Mouse (Mus musculus): Measurements from ENCODE around the gene Zc3h8. TPM values are rescaled to one million over a fixed set of nuclear protein-coding genes. Genes with fewer than 3 reads are reported as not detected.

Gene Zc3h8
- total RNA-seq (2014; rRNA removed): 3.5 and 5.0 TPM in 2 replicates
- 14.7 and 15.5 TPM in 2 replicates for polyA plus RNA-seq (2015; fragmentation: Nextera tagmentation; extraction: Ambion mirVana)

- Histone ChIP-seq H3K4me2 (ENCODE audit: low read depth, low read length, poor library complexity, severe bottlenecking) (peak within 1 kb of the TSS; percentile 74), H3K36me3 (ENCODE audit: insufficient read depth, low read length) (0 out of 2 replicates have a peak, but pooled peaks cover 3% of the 10 kb centered on the region), H3K4me3 (ENCODE audit: low read depth, low read length) (peak within 1 kb of the TSS; percentile 85), H3K9ac (replicated peaks; ENCODE audit: low read length, poor library complexity, severe bottlenecking) (peak within 1 kb of the TSS; percentile 81), H3K4me1 (ENCODE audit: insufficient read depth, low read length) (no peaks in the 10 kb centered on the region), H3K9me3 (ENCODE audit: low read length) (no peaks in the 10 kb centered on the region), H3K27me3 (ENCODE audit: insufficient read depth, low read length) (no peaks in the 10 kb centered on the region), H3K27ac (ENCODE audit: low read depth, low read length) (peak within 1 kb of the TSS; percentile 83)
- no peak for TF ChIP-seq CTCF (IDR thresholded peaks at IDR 0.05)
- peak; percentile 98 for DNase-seq (ENCODE audit: low spot score)
- WGBS: 2% methylated on average over 65 of the region's 65 CpGs
- peak; percentile 94 for ATAC-seq (ENCODE audit: low FRiP score)
Measured at GRCm38 (mm10) chr2:128943538-128944528, at the start of gene Zc3h8. Gene Zc3h8, minus strand, starts transcription at chr2:128944077.

DNA sequence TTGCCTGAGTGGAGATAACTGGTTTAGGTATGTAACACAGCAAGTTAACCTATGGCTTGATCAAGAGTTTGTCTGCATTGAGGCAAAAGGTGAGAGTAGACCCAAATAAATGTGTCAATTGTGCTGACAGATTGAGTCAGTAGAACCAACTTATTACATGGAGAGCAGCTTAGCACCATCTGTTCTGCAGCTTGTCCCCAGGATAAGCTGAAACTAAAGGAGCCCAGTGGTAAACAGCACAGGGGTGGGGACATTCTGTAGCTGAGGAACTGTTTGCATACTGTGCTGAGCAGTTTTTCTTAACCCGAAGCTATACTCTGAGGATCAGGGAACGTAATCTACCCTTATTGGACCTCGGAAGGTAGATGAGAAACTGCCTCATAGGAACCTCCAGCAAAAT, 40.9 kb upstream of the Zc3h8 start:
- H3K4me1 ChIP-seq (ENCODE audit: insufficient read depth, low read length): no peaks in the 10 kb centered on the region
- WGBS: 86% methylated on average over 3 of the region's 3 CpGs
- DNase-seq (ENCODE audit: low spot score): no peak
- no peak for TF ChIP-seq CTCF (IDR thresholded peaks at IDR 0.05)
- H3K27me3 ChIP-seq (ENCODE audit: insufficient read depth, low read length): no peaks in the 10 kb centered on the region
- no peak for ATAC-seq (ENCODE audit: low FRiP score)
- H3K27ac ChIP-seq (ENCODE audit: low read depth, low read length): no peak overlapping the region
- H3K9me3 ChIP-seq (ENCODE audit: low read length): no peaks in the 10 kb centered on the region
- no peak overlapping the region for H3K9ac ChIP-seq (replicated peaks; ENCODE audit: low read length, poor library complexity, severe bottlenecking)
- no peak overlapping the region for H3K4me2 ChIP-seq (ENCODE audit: low read depth, low read length, poor library complexity, severe bottlenecking)
- H3K36me3 ChIP-seq (ENCODE audit: insufficient read depth, low read length): no peaks in the 10 kb centered on the region
- no peak overlapping the region for H3K4me3 ChIP-seq (ENCODE audit: low read depth, low read length)

GRCm38 (mm10) chr2:128975572-128975971, 31.7 kb upstream of the Zc3h8 start:
- Histone ChIP-seq H3K4me3 (ENCODE audit: low read depth, low read length) (no peak overlapping the region), H3K9me3 (ENCODE audit: low read length) (no peaks in the 10 kb centered on the region), H3K9ac (replicated peaks; ENCODE audit: low read length, poor library complexity, severe bottlenecking) (no peak overlapping the region), H3K27ac (ENCODE audit: low read depth, low read length) (no peak overlapping the region), H3K4me1 (ENCODE audit: insufficient read depth, low read length) (no peaks in the 10 kb centered on the region), H3K27me3 (ENCODE audit: insufficient read depth, low read length) (no peaks in the 10 kb centered on the region), H3K4me2 (ENCODE audit: low read depth, low read length, poor library complexity, severe bottlenecking) (no peak overlapping the region), H3K36me3 (ENCODE audit: insufficient read depth, low read length) (no peaks in the 10 kb centered on the region)
- TF ChIP-seq CTCF (IDR thresholded peaks at IDR 0.05): no peak
- 76% methylated on average over 4 of the region's 4 CpGs for WGBS
- DNase-seq (ENCODE audit: low spot score) (no peak), ATAC-seq (ENCODE audit: low FRiP score) (no peak)

GRCm38 (mm10) chr2:128972301-128972700, 28.4 kb upstream of the Zc3h8 start:
- no peak overlapping the region for H3K27ac ChIP-seq (ENCODE audit: low read depth, low read length)
- no peaks in the 10 kb centered on the region for H3K4me1 ChIP-seq (ENCODE audit: insufficient read depth, low read length)
- no peak overlapping the region for H3K4me3 ChIP-seq (ENCODE audit: low read depth, low read length)
- no peaks in the 10 kb centered on the region for H3K27me3 ChIP-seq (ENCODE audit: insufficient read depth, low read length)
- H3K9ac ChIP-seq (replicated peaks; ENCODE audit: low read length, poor library complexity, severe bottlenecking): no peak overlapping the region
- no peaks in the 10 kb centered on the region for H3K36me3 ChIP-seq (ENCODE audit: insufficient read depth, low read length)
- DNase-seq (ENCODE audit: low spot score) (no peak), ATAC-seq (ENCODE audit: low FRiP score) (no peak)
- no peak for TF ChIP-seq CTCF (IDR thresholded peaks at IDR 0.05)
- H3K4me2 ChIP-seq (ENCODE audit: low read depth, low read length, poor library complexity, severe bottlenecking): no peak overlapping the region
- no peaks in the 10 kb centered on the region for H3K9me3 ChIP-seq (ENCODE audit: low read length)

DNA sequence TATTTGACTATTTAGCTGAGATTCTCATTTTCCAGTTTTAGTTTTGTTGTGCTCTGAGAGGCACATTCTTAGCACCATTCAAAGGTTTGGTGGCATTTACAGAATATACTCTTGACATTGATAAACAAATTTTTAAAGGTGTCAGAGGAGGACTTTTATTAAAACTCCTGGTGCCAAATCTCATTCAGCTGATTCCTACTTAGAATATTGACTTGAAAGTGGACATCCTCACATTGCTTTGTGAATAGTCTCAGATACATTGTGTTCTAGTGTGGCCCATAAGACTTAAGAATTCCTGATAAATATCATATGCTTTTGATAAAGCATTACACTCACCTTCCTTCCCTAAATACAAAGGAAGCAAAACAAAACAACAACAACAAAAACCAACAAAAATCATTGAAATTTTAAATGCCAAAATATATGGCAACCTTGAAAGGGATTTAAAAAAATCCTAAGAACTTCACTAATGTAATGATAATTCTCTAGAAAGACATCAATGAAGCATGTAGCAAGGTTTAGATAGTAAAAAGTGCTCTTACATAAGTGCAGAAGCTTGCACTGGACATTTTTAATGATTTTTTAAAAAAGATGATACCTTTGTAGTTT, 24.7 kb upstream of the Zc3h8 start:
- Histone ChIP-seq H3K27ac (ENCODE audit: low read depth, low read length) (peak overlapping the region; percentile 100), H3K27me3 (ENCODE audit: insufficient read depth, low read length) (no peaks in the 10 kb centered on the region), H3K9me3 (ENCODE audit: low read length) (no peaks in the 10 kb centered on the region), H3K4me1 (ENCODE audit: insufficient read depth, low read length) (0 out of 2 replicates have a peak, but pooled peaks cover 7% of the 10 kb centered on the region), H3K36me3 (ENCODE audit: insufficient read depth, low read length) (no peaks in the 10 kb centered on the region), H3K4me2 (ENCODE audit: low read depth, low read length, poor library complexity, severe bottlenecking) (peak overlapping the region; percentile 67), H3K4me3 (ENCODE audit: low read depth, low read length) (peak overlapping the region; percentile 90), H3K9ac (replicated peaks; ENCODE audit: low read length, poor library complexity, severe bottlenecking) (peak overlapping the region; percentile 100; the same call in 1 of the 2 replicates)
- ATAC-seq (ENCODE audit: low FRiP score) (no peak), DNase-seq (ENCODE audit: low spot score) (no peak)
- no peak for TF ChIP-seq CTCF (IDR thresholded peaks at IDR 0.05)
